Mouse (Mus musculus) forelimb bud, embryonic 11.5 days (tissue): ENCODE data around the gene Gatd1.
"Not testable (repeated sequence)": the region's sequence is repeated elsewhere in the genome, so short reads cannot be mapped to it uniquely, and the experiment has no call there.

Source experiments
- DNase-seq: peaks from one replicate; pipeline ENCODE4 v3.0.0-alpha.2; 2012; ENCODE audit warnings: low read depth, low spot score

Gene Gatd1

DNA sequence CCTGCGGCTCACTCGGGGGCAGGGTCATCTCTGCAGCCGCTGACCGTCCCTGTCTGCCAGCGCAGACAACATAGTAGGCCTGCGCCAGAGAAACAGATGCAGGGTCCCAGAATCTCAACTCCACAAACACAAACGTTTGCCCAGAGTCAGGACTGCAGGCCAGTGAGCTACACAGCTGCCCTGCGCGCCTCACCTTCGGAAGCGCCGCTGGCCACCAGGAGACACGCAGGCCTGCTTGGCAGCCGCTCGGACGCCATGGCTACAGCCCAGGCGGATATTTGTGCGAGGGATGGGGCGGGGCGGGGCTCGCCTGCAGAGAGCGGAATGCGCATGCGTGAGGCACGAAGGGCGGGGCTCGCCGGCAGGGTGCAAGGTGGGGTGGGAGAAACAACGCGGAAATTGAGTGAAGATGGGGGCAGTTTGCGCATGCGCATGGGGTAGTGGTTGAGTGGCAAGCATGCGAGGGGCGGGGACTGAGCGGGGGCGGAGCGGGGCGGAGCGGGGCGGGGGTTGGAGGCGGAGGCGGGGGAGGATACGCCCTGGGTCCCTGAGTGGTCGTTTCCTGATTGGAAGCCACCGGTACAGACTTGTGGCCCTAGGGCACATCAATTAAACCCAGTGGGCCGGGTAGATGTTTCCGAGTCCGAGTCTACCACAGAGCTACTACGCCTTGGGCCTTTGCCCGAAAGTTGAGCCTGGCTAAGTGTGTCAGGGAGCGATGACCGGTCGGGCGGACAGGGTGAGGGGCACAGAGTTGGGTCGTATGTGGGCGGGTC lies at the start of gene Gatd1:
Gene Gatd1, minus strand, starts transcription at position 328 of the 776 bp plus-strand sequence.
- DNase-seq: peak; percentile 100

DNA sequence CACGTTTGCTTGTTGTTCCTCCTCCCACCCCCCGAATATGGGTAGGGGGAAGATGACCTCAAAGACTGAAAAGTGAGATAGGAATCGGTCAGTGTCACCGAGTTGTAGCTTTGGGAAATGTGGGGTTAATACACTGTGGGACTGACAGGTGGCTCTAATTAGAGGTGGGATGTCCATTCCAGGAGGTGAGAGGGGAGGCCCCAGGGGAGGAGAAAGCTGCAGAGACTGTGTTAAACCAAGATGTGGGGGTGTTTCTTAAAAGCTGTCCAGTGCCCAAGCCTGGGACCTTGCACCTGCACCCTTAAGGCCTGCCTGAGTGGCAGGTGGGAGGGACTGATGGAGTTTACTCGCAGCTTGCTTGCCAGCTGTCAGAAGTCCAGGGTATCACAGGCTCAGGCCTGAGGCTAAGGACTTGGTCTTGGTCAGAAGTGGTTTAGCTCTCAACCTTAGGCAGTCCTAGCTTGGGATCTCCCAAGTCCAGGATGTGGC lies 48.4 kb upstream of the Gatd1 start:
- DNase-seq: no peak

DNA sequence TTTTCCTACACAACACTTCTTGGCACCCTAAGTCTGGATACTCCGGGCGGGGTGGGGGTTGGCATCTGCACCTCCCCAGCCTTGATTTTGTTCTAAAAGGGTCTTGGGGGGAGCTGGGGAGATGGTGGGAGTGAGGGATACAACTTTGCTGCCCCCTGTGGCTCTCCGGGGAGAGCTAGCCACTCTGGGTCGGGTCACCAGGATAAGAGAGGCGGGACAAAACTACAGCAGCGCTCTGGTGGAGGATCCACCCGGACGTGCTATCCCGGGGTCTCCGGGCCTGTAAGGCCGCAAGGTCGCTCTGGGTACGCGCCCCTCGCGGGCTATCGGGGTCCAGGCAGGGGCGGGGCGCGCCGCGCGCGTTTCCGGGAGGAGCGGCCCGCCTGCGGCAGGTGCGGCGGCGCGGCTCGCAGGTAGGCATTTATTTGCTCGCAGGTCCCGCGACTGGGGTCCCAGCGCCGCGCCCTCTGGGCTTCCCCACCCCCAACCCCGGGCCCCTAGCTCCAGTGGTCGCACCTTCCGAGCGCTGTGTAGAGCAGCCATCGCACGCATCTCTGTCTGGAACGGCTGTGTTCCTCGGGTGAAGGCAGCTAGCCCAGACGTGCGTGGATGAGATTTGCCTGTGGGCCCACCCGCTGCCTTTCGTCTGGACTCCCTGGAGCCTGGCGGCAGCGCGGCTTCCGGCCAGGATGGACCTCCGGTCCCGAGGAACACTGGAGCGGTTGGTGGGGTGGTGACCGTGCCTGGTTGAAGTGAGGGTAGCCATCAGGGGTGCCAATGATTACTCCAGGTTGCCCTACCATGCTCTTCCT lies 47.8 kb upstream of the Gatd1 start:
- no peak for DNase-seq

DNA sequence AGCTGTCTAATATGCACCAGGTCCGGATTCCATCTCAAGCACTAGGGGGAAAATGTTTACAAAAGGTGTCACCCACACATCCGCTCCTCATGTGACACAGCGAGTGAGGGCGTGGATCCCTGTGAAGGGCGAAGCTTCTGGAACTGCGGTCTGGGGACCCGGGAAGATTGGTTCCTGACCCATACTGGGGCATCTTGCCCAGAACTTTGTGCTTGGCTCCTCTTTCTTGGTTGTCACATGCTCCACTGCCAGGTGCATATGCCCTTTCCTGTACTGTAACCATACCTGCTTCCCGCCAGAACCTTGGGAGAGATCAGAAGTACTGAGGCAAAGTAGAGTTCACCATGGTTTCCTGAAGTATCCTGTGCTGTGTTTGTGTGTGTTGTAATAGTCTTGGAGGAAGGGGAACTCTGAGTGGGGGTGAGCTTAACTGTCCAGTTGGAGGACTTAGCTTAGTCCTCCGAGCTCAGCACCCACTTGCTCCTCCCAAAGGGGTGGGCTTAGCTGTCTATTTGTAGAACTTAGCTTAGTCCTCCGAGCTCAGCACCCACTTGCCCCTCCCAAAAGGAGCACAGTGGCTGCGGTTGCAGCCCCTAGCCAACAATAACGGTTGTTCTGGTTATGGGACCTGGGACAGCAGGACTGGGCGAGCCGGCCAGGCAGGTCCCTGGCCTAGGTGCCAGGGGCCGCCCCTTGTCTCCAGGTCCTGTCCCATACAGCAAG lies 46.6 kb upstream of the Gatd1 start, which contains the start of gene Cracr2b:
Gene Cracr2b, plus strand, starts transcription at position 704 of the 723 bp plus-strand sequence.
- DNase-seq: no peak

DNA sequence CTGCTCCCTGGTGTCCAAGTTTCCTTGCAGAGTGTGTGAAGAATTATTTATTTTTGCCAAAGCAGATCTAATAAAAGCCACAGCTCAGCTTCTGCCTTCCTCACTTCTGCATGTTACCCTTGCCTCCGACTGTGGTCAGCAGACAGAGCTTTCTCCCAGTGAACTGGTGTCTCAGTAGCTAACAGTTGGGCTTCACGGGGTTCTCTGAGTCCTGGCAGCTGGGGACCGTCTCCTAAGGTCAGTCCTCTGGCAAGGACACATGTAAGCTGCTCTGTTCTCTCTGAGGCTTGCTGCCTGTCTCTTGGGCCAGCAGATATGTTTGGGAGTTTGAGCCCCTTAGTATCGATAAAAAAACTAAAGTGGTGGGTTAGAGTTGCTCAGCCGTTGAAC lies 46.1 kb upstream of the Gatd1 start:
- no peak for DNase-seq

DNA sequence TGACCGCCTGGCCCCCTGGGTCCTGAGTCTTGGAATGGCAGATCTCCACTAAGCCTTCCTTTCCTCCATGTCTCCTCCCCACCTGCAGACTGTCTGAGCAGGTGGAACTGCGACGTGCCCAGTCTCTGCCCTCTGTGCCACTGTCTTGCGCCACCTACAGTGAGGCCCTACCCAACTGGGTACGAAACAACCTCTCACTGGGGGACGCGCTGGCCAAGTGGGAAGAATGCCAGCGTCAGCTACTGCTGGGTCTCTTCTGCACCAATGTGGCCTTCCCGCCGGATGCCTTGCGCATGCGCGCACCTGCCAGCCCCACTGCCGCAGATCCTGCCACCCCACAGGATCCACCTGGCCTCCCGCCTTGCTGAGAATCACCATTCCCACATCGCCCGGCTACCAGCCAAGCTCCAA lies 45.4 kb upstream of the Gatd1 start:
- no peak for DNase-seq

DNA sequence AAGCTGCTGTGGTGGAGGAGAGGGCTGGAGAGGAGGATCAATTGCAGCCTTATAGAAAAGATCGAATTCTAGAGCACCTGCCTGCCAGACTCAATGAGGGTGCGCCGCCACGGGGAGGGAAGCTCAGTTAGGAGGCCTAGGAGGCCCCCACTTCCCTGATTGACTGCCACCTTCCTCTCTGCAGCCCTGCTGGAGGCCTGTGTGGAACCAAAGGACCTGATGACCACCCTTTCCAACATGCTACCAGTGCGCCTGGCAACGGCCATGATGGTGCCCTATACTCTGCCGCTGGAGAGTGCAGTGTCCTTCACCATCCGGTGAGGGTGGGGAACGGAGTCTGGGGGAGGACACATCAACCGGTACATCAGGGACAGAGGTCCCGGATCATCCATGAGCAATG lies 44.7 kb upstream of the Gatd1 start:
- DNase-seq: no peak

DNA sequence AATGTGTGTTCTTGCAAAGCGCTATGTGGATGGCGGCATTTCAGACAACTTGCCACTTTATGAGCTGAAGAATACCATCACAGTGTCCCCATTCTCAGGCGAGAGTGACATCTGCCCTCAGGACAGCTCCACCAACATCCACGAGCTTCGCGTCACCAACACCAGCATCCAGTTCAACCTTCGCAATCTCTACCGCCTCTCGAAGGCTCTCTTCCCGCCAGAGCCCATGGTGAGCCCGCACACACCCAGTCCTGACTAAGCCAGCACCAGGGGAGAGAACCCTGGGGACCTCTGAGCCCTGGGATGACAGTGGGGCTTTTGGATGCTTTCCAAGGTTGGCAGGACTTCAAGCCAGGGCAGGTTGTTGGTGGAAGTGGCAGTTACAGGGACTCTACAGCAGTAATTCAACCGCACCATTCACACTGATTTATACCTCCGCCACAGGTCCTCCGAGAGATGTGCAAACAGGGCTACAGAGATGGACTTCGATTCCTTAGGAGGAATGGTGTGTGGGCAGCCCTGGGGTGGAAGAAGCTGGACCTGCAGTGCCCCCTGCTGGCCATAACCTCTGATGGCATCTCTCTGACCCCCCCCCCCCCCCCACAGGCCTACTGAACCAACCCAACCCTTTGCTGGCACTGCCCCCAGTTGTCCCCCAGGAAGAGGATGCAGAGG lies 44.2 kb upstream of the Gatd1 start:
- DNase-seq: no peak

DNA sequence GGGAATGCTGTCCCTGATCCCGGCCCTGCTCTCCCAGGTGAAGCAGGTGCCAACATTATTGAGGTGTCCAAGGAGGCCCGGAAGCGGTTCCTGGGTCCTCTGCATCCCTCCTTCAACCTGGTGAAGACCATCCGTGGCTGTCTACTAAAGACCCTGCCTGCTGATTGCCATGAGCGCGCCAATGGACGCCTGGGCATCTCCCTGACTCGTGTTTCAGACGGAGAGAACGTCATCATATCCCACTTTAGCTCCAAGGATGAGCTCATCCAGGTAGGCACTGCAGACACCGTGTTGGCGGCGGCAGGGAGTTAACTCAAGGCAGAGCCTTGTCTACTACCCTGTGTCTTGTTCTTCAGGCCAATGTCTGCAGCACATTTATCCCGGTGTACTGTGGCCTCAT lies 43.3 kb upstream of the Gatd1 start:
- DNase-seq: no peak

DNA sequence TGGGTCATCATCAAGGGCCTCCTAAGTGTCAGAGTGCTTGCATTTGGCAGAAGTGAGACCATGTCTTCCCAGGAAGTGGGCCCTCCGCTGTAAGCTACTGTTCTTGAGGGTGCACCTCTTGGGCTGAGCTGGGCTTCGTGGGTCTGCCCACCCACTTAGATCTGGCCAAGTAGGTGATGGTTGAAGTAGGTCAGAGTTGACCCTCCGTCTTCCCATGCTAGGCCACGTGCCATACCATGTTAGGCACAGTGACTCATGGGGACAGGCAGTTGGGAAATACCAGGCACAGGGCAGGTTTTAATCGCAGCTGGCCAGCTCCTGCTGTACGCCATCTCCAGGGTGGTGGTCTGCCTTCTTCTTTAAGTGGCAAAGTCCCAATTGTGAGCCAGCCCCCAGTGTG lies 42.8 kb upstream of the Gatd1 start:
- no peak for DNase-seq

DNA sequence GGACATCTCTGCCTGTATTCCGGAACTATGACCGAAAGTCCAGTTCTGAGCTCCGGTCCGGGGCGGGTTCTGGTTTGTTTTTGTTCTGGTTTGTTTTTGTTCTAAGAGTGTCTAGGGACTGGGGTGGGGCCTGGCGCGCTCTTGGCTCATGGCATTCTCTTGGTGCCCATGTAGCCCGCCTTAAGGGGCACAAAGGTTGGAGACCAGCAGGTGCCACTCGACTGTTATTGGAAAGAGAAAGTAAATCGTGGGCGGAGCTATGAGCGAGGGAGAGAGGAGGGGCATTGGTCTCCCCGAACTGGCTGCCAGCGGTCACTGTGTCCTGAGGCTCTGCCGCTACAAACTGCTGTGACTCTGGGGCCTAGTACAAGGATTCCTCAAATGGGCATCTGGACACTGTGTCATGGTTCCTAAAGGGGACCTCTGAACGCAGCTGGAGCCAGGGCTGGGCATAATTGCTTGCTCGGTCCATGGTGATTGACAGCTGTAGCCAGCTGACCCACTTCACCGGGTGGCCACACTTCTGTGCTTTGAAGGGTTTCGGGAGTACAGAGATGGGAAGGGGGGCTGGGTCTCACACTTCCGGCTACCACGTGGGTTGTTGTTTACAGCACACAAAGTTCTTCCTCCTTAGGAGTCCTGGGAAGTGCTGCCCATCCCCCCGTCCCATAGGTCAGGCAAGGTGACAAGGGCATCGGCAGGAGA lies 41.8 kb upstream of the Gatd1 start:
- no peak for DNase-seq

DNA sequence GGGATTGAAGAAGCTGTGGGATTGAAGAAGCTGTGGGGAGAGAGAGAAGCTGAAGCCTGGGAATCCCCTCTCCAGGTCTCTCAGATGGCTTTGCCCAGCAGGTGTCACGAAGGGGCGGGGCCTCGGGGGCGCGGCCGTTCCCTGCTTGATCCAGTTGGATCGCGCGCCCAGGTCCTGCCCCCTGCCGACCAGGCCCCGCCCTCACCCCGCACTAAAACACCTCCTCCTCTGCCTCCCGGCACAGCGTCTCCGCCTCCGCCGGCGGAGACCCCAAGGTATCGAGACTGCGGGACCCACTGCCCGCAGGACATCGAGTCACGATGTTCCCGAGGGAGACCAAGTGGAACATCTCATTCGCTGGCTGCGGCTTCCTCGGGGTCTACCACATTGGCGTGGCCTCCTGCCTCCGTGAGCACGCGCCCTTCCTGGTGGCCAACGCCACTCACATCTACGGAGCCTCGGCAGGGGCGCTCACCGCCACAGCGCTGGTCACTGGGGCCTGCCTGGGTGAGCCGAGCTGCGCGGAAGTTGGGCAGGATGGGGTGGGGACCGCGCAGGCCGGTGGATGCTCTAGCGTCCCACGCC lies 41.1 kb upstream of the Gatd1 start, which contains the start of gene Pnpla2:
Gene Pnpla2, plus strand, starts transcription at position 232 of the 585 bp plus-strand sequence.
- DNase-seq: peak; percentile 84

DNA sequence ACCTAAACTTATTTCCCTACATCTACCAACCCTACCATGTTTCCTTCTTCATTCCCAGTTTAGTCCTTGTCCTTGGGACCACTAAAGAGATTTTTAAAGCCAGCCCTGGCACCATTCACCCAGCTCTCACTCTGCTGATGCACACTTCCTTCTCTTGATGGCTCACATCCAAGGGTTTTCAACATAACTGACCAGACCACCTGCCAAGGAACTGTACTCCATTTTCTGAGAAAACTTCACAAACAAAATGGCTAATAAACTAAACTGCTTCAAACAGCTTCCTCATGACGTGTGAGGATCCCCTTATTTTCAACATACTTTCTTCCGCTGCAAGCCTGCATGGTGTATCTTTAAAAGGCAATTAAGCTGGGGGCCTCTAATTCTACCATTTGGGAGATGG lies 39.7 kb upstream of the Gatd1 start:
- DNase-seq: no peak

DNA sequence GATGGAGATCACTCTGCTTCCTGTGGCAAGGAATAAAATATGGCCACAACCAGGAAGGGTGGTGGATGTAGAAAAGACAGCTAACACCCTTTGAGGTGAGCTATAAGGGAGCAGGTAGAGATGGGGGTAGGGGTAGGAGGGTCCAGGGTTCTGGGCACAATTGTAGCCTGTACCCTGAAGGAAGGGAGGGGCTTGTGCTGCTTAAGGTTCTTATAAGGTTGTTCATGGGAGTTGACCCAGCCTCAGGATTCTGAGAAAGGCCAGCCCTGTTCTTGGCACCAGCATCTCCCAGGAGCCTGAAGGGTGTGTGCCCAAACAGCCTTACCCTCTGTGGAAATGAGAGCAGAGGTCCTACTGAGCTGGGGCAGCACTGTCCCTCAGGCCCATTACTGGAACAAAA lies 38.0 kb upstream of the Gatd1 start:
- DNase-seq: no peak

DNA sequence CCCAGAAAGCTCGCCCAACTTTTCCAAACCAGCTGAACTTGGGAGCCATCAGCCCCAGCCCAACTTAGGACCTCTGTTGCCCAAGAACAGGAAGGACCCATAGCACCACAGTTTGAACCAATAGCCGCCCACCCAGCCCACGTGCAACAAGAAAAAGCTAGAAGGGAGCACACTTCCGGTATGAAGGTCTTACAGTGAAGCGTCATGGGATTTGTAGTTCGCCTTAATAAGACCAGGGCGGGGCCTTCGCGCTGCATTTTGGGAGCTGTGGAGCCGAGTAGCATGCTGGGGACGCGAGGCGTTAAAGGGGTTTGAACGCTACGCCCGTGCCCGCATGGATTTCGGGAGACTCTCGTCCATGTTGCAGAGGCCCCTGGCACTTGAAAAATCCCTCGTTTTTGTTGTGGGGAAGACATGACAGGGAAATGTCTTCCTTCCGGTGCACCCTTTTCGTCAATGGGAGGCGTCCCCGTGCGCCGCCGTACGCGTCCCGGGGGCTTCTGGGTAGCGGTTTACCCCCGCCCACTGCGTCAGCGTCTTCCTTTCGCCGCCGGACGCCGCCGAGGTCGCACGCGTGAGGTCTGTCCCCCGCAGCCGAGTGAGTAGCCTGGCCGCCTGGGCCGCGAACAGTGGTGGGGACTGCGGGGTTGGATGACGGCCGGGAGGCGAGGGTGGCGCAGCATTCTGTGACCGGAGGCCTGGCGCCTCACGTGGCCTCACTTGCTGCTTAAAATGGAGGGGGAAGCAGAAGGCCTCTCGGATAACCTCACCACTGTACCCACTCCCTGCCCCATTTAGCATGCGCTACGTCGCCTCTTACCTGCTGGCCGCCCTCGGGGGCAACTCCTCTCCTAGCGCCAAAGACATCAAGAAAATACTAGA lies 33.4 kb upstream of the Gatd1 start, which contains the start of gene Rplp2:
Gene Rplp2, plus strand, starts transcription at position 261 of the 882 bp plus-strand sequence.
- peak; percentile 92 for DNase-seq

DNA sequence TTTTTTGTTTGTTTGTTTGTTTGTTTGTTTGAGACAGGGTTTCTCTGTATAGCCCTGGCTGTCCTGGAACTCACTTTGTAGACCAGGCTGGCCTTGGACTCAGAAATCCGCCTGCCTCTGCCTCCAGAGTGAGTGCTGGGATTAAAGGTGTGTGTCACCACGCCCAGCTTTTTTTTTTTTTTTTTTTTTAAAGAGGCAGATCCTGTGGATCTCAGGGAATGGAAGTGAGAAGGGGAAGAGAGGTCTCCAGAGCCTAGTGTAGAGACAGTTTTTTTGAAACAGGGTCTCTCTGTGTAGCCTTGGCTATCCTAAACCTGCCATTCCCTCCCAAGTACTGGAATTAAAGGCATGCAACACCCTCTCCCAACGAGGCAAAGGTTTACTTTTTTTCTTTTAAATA lies 32.4 kb upstream of the Gatd1 start:
- not testable (repeated sequence) for DNase-seq

DNA sequence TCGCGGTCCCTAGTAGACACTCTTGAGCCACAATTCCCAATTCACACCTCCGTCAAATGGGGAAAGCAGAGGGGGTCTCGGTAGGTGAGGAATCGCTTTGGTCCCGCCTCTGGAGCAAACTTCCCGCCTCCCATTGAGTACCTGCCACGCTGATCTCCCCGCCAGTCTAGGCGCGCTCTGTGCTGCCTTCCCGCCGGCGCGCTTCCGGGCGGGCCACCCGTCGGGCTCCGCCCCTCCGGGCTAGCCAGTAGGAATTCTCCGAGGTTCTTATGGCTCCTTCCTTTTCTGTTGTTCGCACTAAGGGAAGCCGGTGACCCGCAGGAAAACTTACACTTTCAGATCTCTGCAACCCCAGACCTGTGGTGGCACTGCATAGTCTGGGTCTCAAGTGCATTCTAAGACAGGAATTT lies 29.9 kb upstream of the Gatd1 start, which contains the start of gene Pidd1:
Gene Pidd1, minus strand, starts transcription at position 198 of the 410 bp plus-strand sequence.
- no peak for DNase-seq

DNA sequence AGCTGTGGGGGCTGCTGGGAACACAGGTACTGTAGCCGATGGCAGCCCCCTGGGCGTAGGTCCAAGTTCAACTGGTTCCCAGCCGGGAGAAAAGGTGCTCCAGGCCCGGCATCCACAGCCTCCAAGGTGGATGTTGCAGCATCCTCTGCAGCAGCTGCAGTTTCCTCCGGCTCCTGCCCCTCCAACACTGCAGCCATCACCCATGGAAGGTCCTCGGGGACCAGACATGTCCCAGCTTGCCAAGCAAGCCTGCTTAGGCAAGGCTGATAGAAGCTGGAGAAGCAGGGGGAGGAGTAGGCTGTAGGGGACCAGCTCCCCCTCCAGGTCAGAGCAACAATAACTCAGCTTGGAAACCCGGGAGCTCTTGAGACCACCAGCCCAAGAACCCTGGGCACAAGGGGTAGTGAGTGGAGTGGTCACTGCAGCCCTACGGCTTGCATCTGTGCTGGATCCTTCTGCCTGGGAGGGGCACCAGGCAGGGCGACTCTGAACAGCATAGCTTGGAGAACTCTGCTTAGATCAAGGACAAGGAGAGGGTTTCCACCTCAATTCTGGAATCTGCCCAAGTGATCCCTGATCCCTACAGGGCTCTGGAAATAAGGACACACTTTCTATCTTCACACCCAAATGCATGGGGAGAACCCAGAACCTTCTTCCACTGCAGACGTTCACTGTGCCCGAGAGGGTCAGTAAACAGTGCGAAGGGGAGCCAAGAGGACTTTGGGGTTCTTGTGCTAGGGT lies 29.3 kb upstream of the Gatd1 start:
- DNase-seq: peak; percentile 63
